ENCODE assay signal across 13 mouse cellular contexts in genomic region chr5:25769006-25769405, GRCm38 (mm10). TPM values are rescaled to one million over a fixed set of nuclear protein-coding genes. Genes with fewer than 3 reads are reported as not detected.
DNase-seq lines count a peak whose midpoint lies in the region; ATAC-seq and TF ChIP-seq lines count a peak whose summit lies in the region.
"Had no signal": no experiment of that assay in that cellular context is flagged by ENCODE, and none has a peak within 500 bp of the region (broad histone marks: within the 10 kb centered on the region; RNA-seq: fewer than 3 reads in every experiment).

No protein-coding gene starts in this region.

- no peak overlapping the region for H3K27ac ChIP-seq in lung, embryonic 16.5 days (ENCODE audit: low read length)
- no peak overlapping the region for H3K27ac ChIP-seq in hindbrain, embryonic 16.5 days (ENCODE audit: low read depth, low read length)
- no peak overlapping the region for H3K27ac ChIP-seq in neural tube, embryonic 15.5 days (replicated peaks)
- no peak overlapping the region for H3K27ac ChIP-seq in gastrocnemius, adult 2 months
- H3K27ac ChIP-seq: midbrain, embryonic 12.5 days had no signal

- H3K9ac ChIP-seq in lung, embryonic 16.5 days (ENCODE audit: low read length) = no peak overlapping the region
- no peak overlapping the region for H3K9ac ChIP-seq in hindbrain, embryonic 16.5 days (ENCODE audit: low read depth, low read length)
- no peak overlapping the region for H3K9ac ChIP-seq in neural tube, embryonic 15.5 days (replicated peaks)
- H3K9ac ChIP-seq: midbrain, embryonic 12.5 days had no signal

- no peaks in the 10 kb centered on the region for H3K4me1 ChIP-seq in lung, embryonic 16.5 days (replicated peaks; ENCODE audit: control insufficient read depth, insufficient read depth, low read length)
- H3K4me1 ChIP-seq in hindbrain, embryonic 16.5 days (ENCODE audit: control insufficient read depth, insufficient read depth, low read depth, low read length) = no peaks in the 10 kb centered on the region
- no peaks in the 10 kb centered on the region for H3K4me1 ChIP-seq in neural tube, embryonic 15.5 days
- H3K4me1 ChIP-seq: midbrain, embryonic 12.5 days had no signal

- no peaks in the 10 kb centered on the region for H3K36me3 ChIP-seq in lung, embryonic 16.5 days (ENCODE audit: control insufficient read depth, insufficient read depth, low read length)
- no peaks in the 10 kb centered on the region for H3K36me3 ChIP-seq in hindbrain, embryonic 16.5 days (ENCODE audit: control insufficient read depth, insufficient read depth, low read length)
- H3K36me3 ChIP-seq in neural tube, embryonic 15.5 days = no peaks in the 10 kb centered on the region
- H3K36me3 ChIP-seq: midbrain, embryonic 12.5 days had no signal

- 65% methylated on average over 17 of the region's 17 CpGs for WGBS in lung, embryonic 16.5 days
- 69% methylated on average over 17 of the region's 17 CpGs for WGBS in hindbrain, embryonic 16.5 days
- 73% methylated on average over 17 of the region's 17 CpGs for WGBS in neural tube, embryonic 15.5 days

- no peaks in the 10 kb centered on the region for H3K9me3 ChIP-seq in lung, embryonic 16.5 days (ENCODE audit: control insufficient read depth, low read length)
- no peaks in the 10 kb centered on the region for H3K9me3 ChIP-seq in hindbrain, embryonic 16.5 days (ENCODE audit: control insufficient read depth, low read length)
- no peaks in the 10 kb centered on the region for H3K9me3 ChIP-seq in neural tube, embryonic 15.5 days (replicated peaks)

- intact Hi-C loops in gastrocnemius, adult 2 months (cut with DNase I) = no loop called here

- H3K4me2 ChIP-seq in lung, embryonic 16.5 days (ENCODE audit: low read depth, low read length) = peak overlapping the region; percentile 19
- peak overlapping the region; percentile 34 for H3K4me2 ChIP-seq in hindbrain, embryonic 16.5 days (ENCODE audit: low read length)
- H3K4me2 ChIP-seq in neural tube, embryonic 15.5 days = peak overlapping the region; percentile 41
- H3K4me2 ChIP-seq: midbrain, embryonic 12.5 days had no signal

- no peaks in the 10 kb centered on the region for H3K27me3 ChIP-seq in lung, embryonic 16.5 days (ENCODE audit: control insufficient read depth, insufficient read depth, low read depth, low read length)
- H3K27me3 ChIP-seq in hindbrain, embryonic 16.5 days (replicated peaks; ENCODE audit: control insufficient read depth, insufficient read depth, low read length) = no peaks in the 10 kb centered on the region
- no peaks in the 10 kb centered on the region for H3K27me3 ChIP-seq in neural tube, embryonic 15.5 days (replicated peaks)
- H3K27me3 ChIP-seq: midbrain, embryonic 12.5 days had no signal

- peak; percentile 28 for DNase-seq in heart, adult 11 months
- DNase-seq in heart, postnatal 4 days = no peak
- DNase-seq in lung, postnatal 10 days = no peak
- no peak for DNase-seq in spleen, adult 18-20 months
- DNase-seq in gastrocnemius, adult 2 months = no peak
- DNase-seq: adrenal gland, adult 8-10 months; cerebellum, postnatal 36 days; layer of hippocampus, postnatal 36 days; retina, postnatal 1 day had no signal

- ATAC-seq in lung, embryonic 16.5 days (ENCODE audit: low read depth) = no peak
- no peak for ATAC-seq in hindbrain, embryonic 16.5 days
- no peak for ATAC-seq in neural tube, embryonic 15.5 days (ENCODE audit: low FRiP score)

- no peak for TF ChIP-seq CTCF in gastrocnemius, adult 2 months (IDR thresholded peaks at IDR 0.05)

- peak overlapping the region; percentile 5; the same call in 1 of the 2 replicates for H3K4me3 ChIP-seq in lung, embryonic 16.5 days (ENCODE audit: low read length)
- H3K4me3 ChIP-seq in hindbrain, embryonic 16.5 days (ENCODE audit: low read length) = peak overlapping the region; percentile 19
- H3K4me3 ChIP-seq in neural tube, embryonic 15.5 days (replicated peaks) = peak overlapping the region; percentile 13; the same call in 1 of the 2 replicates
- no peak overlapping the region for H3K4me3 ChIP-seq in gastrocnemius, adult 2 months
- H3K4me3 ChIP-seq: midbrain, embryonic 12.5 days had no signal

RNA-seq across cellular contexts. Expression of gene Actr3b, which starts 9.2 kb away (rescaled TPM):
- total RNA-seq in heart, postnatal 4 days (2021) = 10 to 100 TPM; 18.2 to 20.3 TPM
- 2.0 and 2.3 TPM in 2 replicates for polyA plus RNA-seq in lung, embryonic 16.5 days (2015; fragmentation: Nextera tagmentation; extraction: Ambion mirVana)
- 46.3 and 55.1 TPM in 2 replicates for polyA plus RNA-seq in hindbrain, embryonic 16.5 days (2015; fragmentation: Nextera tagmentation; extraction: Ambion mirVana)
- 35.7 and 44.2 TPM in 2 replicates for polyA plus RNA-seq in neural tube, embryonic 15.5 days (2015; fragmentation: Nextera tagmentation; extraction: Ambion mirVana)
- 10 to 100 TPM in 1 of 2 experiments, 1 to 10 TPM in 1; 5.1 to 21.3 TPM for total RNA-seq in gastrocnemius, adult 2 months (2021)

Comparison
In these comparisons a context has a peak if more than half of its experiments do, and no peak if none do; other contexts are left out.
1. RNA of gene Actr3b, which starts 9.2 kb away (polyA plus RNA-seq): 46.3 to 55.1 TPM in hindbrain, embryonic 16.5 days and 35.7 to 44.2 TPM in neural tube, embryonic 15.5 days; 2.0 to 2.3 TPM in lung, embryonic 16.5 days; every median in the first group is over 10 times any median in the second.
2. Peak in every context shown above with its lines, with median percentiles within 50 percentile points of each other: H3K4me2 ChIP-seq.